ENCODE assay signal across 14 mouse cellular contexts in genomic region chr10:4044421-4044820, GRCm38 (mm10).
"Had no signal": no experiment of that assay in that cellular context is flagged by ENCODE, and none has a peak within 500 bp of the region (broad histone marks: within the 10 kb centered on the region; RNA-seq: fewer than 3 reads in every experiment).

No protein-coding gene starts in this region.

- H3K4me3 ChIP-seq: liver, embryonic 13.5 days had no signal

- H3K4me2 ChIP-seq: liver, embryonic 13.5 days; midbrain, embryonic 11.5 days had no signal

- H3K9ac ChIP-seq: liver, embryonic 13.5 days had no signal

- H3K27me3 ChIP-seq: liver, embryonic 13.5 days had no signal

- H3K27ac ChIP-seq: kidney, postnatal 0 days; liver, embryonic 13.5 days had no signal

- H3K4me1 ChIP-seq: liver, embryonic 13.5 days had no signal

- DNase-seq: kidney, adult 8-10 months; kidney, postnatal 25 days; liver, embryonic 13.5 days; lung, adult 2 months; lung, postnatal 14 days; lung, postnatal 4 days; midbrain, embryonic 14.5 days; right cerebral cortex, adult 18-20 months; right cerebral cortex, postnatal 14 days; right cerebral cortex, postnatal 4 days; thymus, postnatal 14 days; thymus, postnatal 4 days had no signal

- H3K9me3 ChIP-seq: liver, embryonic 13.5 days had no signal
